Mouse (Mus musculus) erythroblast, embryonic 14.5 days (primary cell): ENCODE measurements around the gene Dtx2.

ENCODE experiments used
- GATA1 ChIP-seq: IDR thresholded peaks from 2 replicates; pipeline ENCODE4 v1.6.1; 2012; ENCODE audit warnings: low read length, inconsistent platforms, mixed read lengths
- TAL1 ChIP-seq: IDR thresholded peaks from 3 replicates; pipeline ENCODE4 v1.6.1; 2012; ENCODE audit warnings: low read length, inconsistent platforms, mixed read lengths

DNA sequence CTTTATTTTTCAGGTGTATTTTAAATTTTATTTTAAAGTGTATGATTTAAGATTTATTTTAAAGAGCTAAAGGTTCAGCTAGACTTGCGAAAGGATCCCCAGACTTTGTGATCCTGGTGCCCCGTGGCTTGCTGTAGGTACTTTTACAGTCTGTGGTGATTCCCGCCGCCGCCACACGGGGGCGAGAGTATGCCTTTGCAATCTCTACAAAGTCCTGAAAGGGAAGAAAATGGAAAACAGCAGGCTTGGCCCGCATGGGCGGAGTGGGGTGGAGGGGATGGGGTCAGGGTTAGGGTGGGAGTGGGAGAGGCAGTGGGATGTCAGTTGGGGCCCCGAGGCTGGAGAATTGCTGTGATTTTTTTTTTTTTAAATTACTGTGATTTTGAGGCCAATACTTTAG, 51.4 kb downstream of the Dtx2 start:
- TF ChIP-seq GATA1 (no peak), TAL1 (no peak)
